Mouse (Mus musculus): ENCODE measurements at regions not wholly inside any gene's neighbourhood (a gene's known extent, or its start where the extent isn't known, plus 50 kb on each side); places are given as distances from the start of the nearest gene placed in this dataset.

DNA sequence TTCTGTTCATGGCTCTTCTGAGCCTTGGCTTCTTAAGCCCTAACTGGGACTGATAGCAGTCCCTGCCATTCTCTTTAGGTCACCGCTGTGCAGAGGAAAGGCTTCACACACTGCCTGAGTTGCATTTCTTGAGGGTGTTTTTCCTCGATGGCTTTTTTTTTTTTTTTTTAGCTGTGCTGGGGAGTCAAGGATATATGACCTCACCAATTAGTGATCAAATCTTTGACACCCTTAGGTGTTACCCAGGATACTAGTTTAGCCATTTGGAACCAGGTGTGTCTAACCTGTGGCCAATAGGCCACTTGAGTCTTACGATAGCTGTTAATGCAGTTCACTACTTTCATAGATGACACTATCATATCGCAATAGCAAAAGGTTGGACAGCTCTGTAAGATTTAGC lies 1247.5 kb upstream of the A1bg start:
- TF ChIP-seq POLR2A (IDR thresholded peaks at IDR 0.05; ENCODE audit: low read depth, low read length) (no peak), CTCF (IDR thresholded peaks at IDR 0.05; ENCODE audit: extremely low read depth, insufficient read depth, insufficient read length, insufficient replicate concordance) (no peak)

Data from spleen, adult 2 months (tissue).